Mouse (Mus musculus): ENCODE results near the gene Gtdc1. TPM values are rescaled to one million over a fixed set of nuclear protein-coding genes. Genes with fewer than 3 reads are reported as not detected.

Gene Gtdc1
- total and polyA plus RNA-seq, 3 experiments, result 1.7 to 47.1 (median 28.7) TPM

DNA sequence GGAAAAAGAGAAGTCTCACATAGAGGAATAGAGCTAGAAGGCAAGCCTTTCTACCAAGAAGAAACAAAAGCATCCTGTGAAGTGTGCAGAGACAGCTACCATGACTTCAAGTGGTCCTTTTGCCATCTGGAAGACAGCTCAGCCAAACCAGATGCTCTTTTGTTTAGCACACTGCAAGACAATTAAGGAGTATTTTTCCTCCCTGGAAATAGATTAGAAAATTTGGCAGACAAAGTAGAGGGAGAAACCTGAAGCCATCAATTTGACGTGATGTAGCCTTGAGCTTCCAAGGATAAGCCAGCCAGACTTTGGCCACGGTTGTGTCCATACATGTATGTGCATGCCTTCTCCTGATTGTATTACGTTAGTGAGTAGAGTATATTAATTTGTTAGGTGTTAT is 3.5 kb upstream of the Gtdc1 start:
- DNase-seq (ENCODE audit: low spot score), result no peak
- Histone ChIP-seq H3K9me3 (replicated peaks) (no peaks in the 10 kb centered on the region), H3K27me3 (ENCODE audit: insufficient read depth, low read length) (no peaks in the 10 kb centered on the region), H3K36me3 (replicated peaks) (no peaks in the 10 kb centered on the region), H3K4me3 (ENCODE audit: low read depth, low read length) (no peak overlapping the region), H3K4me1 (ENCODE audit: insufficient read depth, low read depth, low read length) (peaks cover 17% of the 10 kb centered on the region)
- no peak for ATAC-seq (ENCODE audit: extremely low read depth, insufficient number of reproducible peaks, low FRiP score, poor library complexity, severe bottlenecking)
- no peak for TF ChIP-seq CTCF (IDR thresholded peaks at IDR 0.05; ENCODE audit: low read depth, low read length)
- no peak for TF ChIP-seq POLR2AphosphoS5 (IDR thresholded peaks at IDR 0.05; ENCODE audit: insufficient replicate concordance, low read depth, low read length)
- no peak for TF ChIP-seq GATA2 (IDR thresholded peaks at IDR 0.05; ENCODE audit: borderline replicate concordance, low read depth, low read length)
- TF ChIP-seq TAL1 (conservative IDR thresholded peaks at IDR 0.05; ENCODE audit: low read depth, low read length), result no peak
- no peak for TF ChIP-seq GATA1 (IDR thresholded peaks at IDR 0.05; ENCODE audit: borderline replicate concordance, low read length)

DNA sequence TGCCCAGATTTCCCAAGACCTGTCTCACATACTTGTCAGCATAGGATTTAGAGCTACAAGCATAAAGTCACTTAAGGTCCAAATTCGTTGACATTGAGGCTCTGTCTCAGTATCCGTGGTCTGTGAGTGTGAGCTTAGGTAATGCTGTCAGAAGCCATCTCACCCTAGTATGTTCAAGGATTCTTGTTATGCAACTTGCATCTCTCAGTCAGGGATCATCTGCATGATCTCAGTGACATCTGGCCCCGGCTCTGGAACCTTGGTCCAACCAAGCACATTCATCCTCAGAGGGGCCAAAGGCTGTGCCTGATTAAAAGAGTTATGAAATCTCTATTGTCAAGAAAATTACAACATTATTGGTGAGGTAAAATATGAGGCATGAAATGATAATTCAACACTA is 1.2 kb upstream of the Gtdc1 start:
- DNase-seq (ENCODE audit: low spot score) (no peak), ATAC-seq (ENCODE audit: extremely low read depth, insufficient number of reproducible peaks, low FRiP score, poor library complexity, severe bottlenecking) (no peak)
- Histone ChIP-seq H3K4me1 (ENCODE audit: insufficient read depth, low read depth, low read length) (peaks cover 31% of the 10 kb centered on the region), H3K36me3 (replicated peaks) (no peaks in the 10 kb centered on the region), H3K9me3 (replicated peaks) (no peaks in the 10 kb centered on the region), H3K27me3 (ENCODE audit: insufficient read depth, low read length) (no peaks in the 10 kb centered on the region), H3K4me3 (ENCODE audit: low read depth, low read length) (no peak overlapping the region)
- TF ChIP-seq CTCF (IDR thresholded peaks at IDR 0.05; ENCODE audit: low read depth, low read length) (no peak), POLR2AphosphoS5 (IDR thresholded peaks at IDR 0.05; ENCODE audit: insufficient replicate concordance, low read depth, low read length) (no peak), GATA1 (IDR thresholded peaks at IDR 0.05; ENCODE audit: borderline replicate concordance, low read length) (no peak)

DNA sequence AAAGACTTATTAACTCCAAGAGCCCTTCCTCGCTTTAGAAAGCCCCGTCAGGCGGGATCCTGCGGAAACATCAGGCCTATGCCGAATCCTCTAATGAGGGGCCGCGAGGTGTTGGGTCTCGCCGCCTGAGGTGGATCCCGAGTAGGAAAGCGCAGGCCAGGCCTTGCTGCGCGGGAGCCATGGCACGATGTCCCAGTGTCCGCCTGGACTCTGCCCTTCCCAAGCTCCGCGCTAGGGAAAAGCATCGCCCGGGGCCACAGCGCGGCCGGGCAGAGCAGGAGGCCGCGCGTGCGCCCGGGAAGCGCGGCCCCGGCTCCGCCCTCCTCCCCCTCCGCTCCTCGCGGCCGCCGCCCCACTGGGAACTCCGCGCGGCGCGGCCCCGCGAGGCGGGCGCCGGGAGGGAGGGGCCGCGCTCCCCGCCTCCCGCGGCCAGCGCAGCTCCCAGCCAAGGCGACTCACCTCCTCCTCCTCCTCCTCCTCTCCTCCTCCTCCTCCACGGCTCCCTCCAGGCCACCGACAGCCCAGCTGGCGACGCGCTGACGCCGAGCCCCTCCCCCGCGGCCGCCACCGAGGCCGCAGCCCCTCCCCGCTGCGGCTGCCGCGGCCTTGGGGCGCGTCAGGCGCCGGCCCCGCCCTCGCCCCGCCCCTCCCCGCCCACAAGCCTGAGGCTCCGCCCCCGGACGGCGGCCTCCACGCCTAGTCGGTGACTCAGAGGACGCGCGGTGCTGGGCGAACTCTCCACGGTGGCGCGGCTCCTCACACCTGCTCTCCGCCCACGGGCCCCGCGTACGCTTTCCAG is 575 bp downstream of the Gtdc1 start:
- peaks cover 40% of the 10 kb centered on the region for H3K4me1 ChIP-seq (ENCODE audit: insufficient read depth, low read depth, low read length)
- TF ChIP-seq TAL1 (conservative IDR thresholded peaks at IDR 0.05; ENCODE audit: low read depth, low read length) (no peak), GATA1 (IDR thresholded peaks at IDR 0.05; ENCODE audit: borderline replicate concordance, low read length) (no peak), POLR2AphosphoS5 (IDR thresholded peaks at IDR 0.05; ENCODE audit: insufficient replicate concordance, low read depth, low read length) (no peak), CTCF (IDR thresholded peaks at IDR 0.05; ENCODE audit: low read depth, low read length) (no peak), GATA2 (IDR thresholded peaks at IDR 0.05; ENCODE audit: borderline replicate concordance, low read depth, low read length) (no peak)
- ATAC-seq (ENCODE audit: extremely low read depth, insufficient number of reproducible peaks, low FRiP score, poor library complexity, severe bottlenecking), result peak; percentile 79
- no peaks in the 10 kb centered on the region for H3K9me3 ChIP-seq (replicated peaks)
- peak overlapping the region; percentile 86 for H3K4me3 ChIP-seq (ENCODE audit: low read depth, low read length)
- peak; percentile 84 for DNase-seq (ENCODE audit: low spot score)
- no peaks in the 10 kb centered on the region for H3K27me3 ChIP-seq (ENCODE audit: insufficient read depth, low read length)
- H3K36me3 ChIP-seq (replicated peaks), result no peaks in the 10 kb centered on the region

DNA sequence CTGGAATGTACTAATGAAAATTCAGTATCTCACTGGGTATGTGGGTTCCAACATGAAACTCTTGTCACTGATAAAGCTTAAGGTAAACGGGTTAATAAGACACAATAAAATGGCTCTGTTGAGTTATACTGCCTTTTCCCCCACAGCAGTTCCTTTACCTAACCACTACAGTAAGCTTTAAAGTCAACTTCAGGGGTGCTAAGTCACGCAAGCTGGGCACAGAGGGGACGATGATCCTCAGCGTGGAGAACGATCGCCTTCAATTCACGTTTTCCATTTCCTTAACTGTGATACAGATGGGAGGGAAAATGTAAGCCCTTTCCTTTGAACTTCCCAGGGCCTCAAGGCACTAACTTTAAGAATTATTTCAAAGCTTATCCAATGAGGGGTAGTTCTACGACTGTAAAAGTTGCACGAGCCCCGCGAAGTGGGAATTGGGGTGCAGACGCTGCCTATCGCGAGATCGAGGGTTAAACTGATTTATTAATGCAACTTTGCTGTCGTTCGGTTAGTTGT is 1.2 kb downstream of the Gtdc1 start:
- peaks cover 40% of the 10 kb centered on the region for H3K4me1 ChIP-seq (ENCODE audit: insufficient read depth, low read depth, low read length)
- DNase-seq (ENCODE audit: low spot score), result peak; percentile 28
- 0 out of 2 replicates have a peak, but pooled peaks have one; percentile 11 for ATAC-seq (ENCODE audit: extremely low read depth, insufficient number of reproducible peaks, low FRiP score, poor library complexity, severe bottlenecking)

DNA sequence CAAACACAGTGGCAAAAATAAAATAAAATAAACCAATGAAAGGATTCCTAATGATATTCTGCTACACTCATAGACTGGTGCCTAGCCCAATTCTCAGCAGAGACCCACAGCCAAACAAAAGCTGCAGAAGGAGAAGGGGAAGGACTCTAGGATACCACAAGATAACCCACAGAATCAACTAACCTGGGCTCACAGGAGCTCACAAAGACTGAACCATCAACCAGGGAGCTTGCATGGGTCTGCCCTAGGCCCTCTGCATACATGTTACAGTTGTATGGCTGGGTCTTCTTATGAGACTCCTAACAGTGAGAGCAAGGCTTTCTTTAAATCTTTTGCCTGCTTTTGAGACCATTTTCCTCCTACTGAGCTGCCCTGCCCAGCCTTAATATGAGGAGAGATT is 2.8 kb downstream of the Gtdc1 start:
- Histone ChIP-seq H3K36me3 (replicated peaks) (no peaks in the 10 kb centered on the region), H3K9me3 (replicated peaks) (no peaks in the 10 kb centered on the region), H3K4me1 (ENCODE audit: insufficient read depth, low read depth, low read length) (peaks cover 47% of the 10 kb centered on the region), H3K27me3 (ENCODE audit: insufficient read depth, low read length) (no peaks in the 10 kb centered on the region), H3K4me3 (ENCODE audit: low read depth, low read length) (no peak overlapping the region)
- TF ChIP-seq POLR2AphosphoS5 (IDR thresholded peaks at IDR 0.05; ENCODE audit: insufficient replicate concordance, low read depth, low read length) (no peak), CTCF (IDR thresholded peaks at IDR 0.05; ENCODE audit: low read depth, low read length) (no peak), TAL1 (conservative IDR thresholded peaks at IDR 0.05; ENCODE audit: low read depth, low read length) (no peak), GATA2 (IDR thresholded peaks at IDR 0.05; ENCODE audit: borderline replicate concordance, low read depth, low read length) (no peak), GATA1 (IDR thresholded peaks at IDR 0.05; ENCODE audit: borderline replicate concordance, low read length) (no peak)
- DNase-seq (ENCODE audit: low spot score) (no peak), ATAC-seq (ENCODE audit: extremely low read depth, insufficient number of reproducible peaks, low FRiP score, poor library complexity, severe bottlenecking) (no peak)

More for the DNA sequence above, 1.2 kb downstream of the Gtdc1 start:
- no peaks in the 10 kb centered on the region for H3K27me3 ChIP-seq (ENCODE audit: insufficient read depth, low read length)
- no peaks in the 10 kb centered on the region for H3K36me3 ChIP-seq (replicated peaks)
- no peaks in the 10 kb centered on the region for H3K9me3 ChIP-seq (replicated peaks)
- TF ChIP-seq POLR2AphosphoS5 (IDR thresholded peaks at IDR 0.05; ENCODE audit: insufficient replicate concordance, low read depth, low read length), result no peak
- TF ChIP-seq GATA1 (IDR thresholded peaks at IDR 0.05; ENCODE audit: borderline replicate concordance, low read length), result no peak
- peak overlapping the region; percentile 86 for H3K4me3 ChIP-seq (ENCODE audit: low read depth, low read length)

DNA sequence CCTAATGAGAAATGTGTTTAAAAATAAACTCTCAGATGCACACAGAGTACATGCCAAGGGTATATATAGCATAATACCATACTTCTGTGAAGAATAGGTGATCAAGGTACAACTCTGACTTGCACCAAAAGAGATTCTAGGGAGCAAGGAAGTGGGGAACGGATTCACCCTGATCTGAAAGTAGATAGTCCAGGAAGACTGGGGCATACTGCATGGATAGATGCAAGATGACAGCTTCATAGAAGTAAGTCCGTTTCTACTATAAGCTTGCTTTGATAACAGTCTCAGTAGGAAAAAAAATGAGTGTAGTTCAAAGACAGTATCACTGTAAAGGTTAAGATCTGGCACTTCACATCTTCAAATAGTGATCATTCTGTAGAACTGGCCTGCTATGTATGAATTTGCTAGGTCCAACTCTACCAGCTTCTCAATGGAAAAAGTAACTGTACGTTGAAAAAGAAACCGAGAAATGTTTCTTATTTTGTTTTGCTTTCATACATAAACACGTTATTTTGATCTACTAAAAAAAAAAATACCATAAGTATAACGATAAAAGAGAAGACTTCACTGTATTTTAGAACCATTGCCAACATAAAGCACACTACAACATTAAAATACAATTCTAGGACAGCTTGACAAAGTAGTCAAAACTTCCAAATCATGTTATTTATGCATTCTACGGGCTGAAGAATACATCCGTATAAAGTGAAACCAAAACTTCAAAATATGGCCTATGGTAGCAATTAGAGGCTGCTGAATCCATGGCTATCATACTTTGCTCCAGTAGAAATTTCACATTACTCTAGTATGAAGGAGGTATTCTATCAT is 4.2 kb downstream of the Gtdc1 start:
- Histone ChIP-seq H3K4me1 (ENCODE audit: insufficient read depth, low read depth, low read length) (peaks cover 43% of the 10 kb centered on the region), H3K9me3 (replicated peaks) (no peaks in the 10 kb centered on the region), H3K4me3 (ENCODE audit: low read depth, low read length) (peak overlapping the region; percentile 40; the same call in 1 of the 2 replicates), H3K36me3 (replicated peaks) (no peaks in the 10 kb centered on the region), H3K27me3 (ENCODE audit: insufficient read depth, low read length) (no peaks in the 10 kb centered on the region)
- TF ChIP-seq TAL1 (conservative IDR thresholded peaks at IDR 0.05; ENCODE audit: low read depth, low read length), result no peak
- TF ChIP-seq GATA1 (IDR thresholded peaks at IDR 0.05; ENCODE audit: borderline replicate concordance, low read length), result no peak
- TF ChIP-seq POLR2AphosphoS5 (IDR thresholded peaks at IDR 0.05; ENCODE audit: insufficient replicate concordance, low read depth, low read length), result no peak
- no peak for TF ChIP-seq CTCF (IDR thresholded peaks at IDR 0.05; ENCODE audit: low read depth, low read length)
- no peak for TF ChIP-seq GATA2 (IDR thresholded peaks at IDR 0.05; ENCODE audit: borderline replicate concordance, low read depth, low read length)
- no peak for DNase-seq (ENCODE audit: low spot score)
- ATAC-seq (ENCODE audit: extremely low read depth, insufficient number of reproducible peaks, low FRiP score, poor library complexity, severe bottlenecking), result no peak

Data from G1E (cell line).